Mouse (Mus musculus): ENCODE results near the gene Pnliprp1.

- TF ChIP-seq EP300 (IDR thresholded peaks at IDR 0.05; ENCODE audit: insufficient read depth, low read depth, low read length) (no peak), POLR2A (IDR thresholded peaks at IDR 0.05; ENCODE audit: insufficient read depth, low read depth, low read length) (no peak), CTCF (IDR thresholded peaks at IDR 0.05) (no peak)
Observed at GRCm38 (mm10) chr19:58776461-58776860, 47.8 kb downstream of the Pnliprp1 start.
